Mouse (Mus musculus) left cerebral cortex, adult 8-10 months (tissue): ENCODE measurements around the gene Mfrp. TPM values are rescaled to one million over a fixed set of nuclear protein-coding genes. Genes with fewer than 3 reads are reported as not detected.

ENCODE experiments used
- DNase-seq, 2 experiments: peaks; one replicate each; pipeline ENCODE4 v3.0.0; 2022; ENCODE audit warnings: low spot score in 2 of 2
- total RNA-seq, 4 experiments: library from RNA; stranded (reverse); gene quantifications; 2 replicates each; pipeline ENCODE4 v1.2.4; 2022

Mfrp gene
- total RNA-seq, 4 experiments from 2014 or later, result 0.30 to 3.6 (median 0.95) TPM

DNA sequence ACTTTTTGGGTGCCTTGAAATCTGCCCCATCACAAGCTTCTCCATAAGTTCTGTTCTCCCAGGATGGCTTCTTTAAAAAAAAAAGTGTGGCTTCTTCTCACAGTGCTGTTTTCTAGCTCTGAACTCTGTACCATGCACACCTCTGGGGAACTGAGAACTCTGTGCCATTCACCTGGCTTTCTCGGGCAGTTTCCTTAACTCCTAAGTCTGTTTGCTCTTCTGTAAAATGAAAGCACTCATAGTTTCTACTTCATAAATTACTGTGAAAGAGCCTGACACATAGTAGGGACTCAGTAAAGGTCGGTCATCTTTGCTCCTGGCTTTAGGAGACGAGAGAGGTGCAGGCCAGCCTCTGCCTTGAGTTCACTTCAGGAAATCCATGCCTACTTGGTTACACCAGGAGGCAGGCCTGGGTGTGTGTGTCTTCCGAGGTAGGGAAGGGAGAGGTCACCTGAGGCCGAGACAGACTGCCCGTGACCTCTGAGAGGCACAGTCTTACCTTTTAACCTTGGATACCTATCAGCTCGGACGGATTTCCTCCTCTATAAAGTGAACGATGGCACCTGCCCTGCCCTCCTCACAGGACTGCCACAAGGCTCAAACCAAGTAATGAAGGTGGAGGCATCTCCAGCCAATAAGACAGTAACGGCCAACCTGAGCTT is 23.3 kb upstream of the Mfrp start:
- no peak for DNase-seq

DNA sequence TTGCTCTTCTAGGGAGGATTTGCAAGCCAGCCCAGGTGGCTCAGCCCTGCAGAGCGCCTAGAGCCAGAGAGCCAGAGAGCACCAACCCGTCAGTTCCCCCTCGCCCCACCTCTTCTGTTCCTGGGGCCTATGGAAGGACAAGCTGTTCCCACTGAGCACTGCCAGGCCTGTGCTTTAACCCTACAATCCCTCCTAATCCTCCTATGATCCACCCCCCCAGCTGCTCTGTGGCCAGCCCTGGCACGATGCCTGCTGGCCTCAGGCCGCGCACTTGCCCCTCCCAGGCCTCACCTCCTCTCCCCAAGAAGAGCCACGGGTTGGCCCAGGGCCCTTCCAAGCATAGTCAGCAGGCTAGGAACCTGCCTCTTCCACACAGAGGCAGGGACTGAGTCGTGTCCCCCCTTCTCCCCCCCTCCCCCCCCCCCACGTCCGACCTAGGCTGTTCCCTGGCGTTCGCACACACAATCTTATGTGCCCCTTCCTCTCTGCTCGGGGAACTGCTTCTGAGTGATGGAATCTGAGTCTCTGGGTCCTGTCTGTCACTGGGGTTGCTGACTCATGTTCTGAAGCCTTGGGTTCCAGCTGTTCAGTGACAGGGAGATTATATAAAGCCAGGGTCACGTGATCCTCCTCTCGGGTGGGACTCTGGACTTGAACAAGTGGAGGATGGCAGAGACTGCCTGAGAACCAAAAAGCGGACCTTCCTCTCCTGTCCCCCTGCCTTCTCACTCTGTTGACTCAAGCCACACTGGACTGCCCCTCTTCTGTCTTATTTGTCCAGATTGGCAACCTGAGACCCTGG is 22.4 kb upstream of the Mfrp start:
- no peak for DNase-seq

GRCm38 (mm10) chr9:44079997-44080780 is 21.3 kb upstream of the Mfrp start:
- DNase-seq, result peak in 1 of 2 experiments; percentile 6

DNA sequence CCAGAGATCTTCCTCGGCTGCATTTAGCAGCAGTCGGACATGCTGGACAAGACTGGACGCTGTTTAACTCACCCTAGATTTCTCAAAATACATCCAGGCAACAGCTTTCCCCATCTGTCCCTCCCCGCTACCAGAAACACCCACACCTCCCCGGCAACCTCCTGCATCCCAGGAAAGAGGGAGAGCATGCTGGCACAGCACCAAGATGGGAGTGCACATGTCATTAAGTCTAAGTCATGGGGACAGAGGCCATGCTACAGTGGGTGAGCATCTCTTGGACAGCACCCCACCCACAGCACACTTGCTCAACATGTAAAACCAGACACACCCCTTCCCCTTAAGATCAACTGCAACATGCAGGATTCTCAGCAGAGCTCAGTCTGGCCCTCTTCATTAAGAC is 20.6 kb upstream of the Mfrp start:
- DNase-seq, result peak; percentile 32 to 70

DNA sequence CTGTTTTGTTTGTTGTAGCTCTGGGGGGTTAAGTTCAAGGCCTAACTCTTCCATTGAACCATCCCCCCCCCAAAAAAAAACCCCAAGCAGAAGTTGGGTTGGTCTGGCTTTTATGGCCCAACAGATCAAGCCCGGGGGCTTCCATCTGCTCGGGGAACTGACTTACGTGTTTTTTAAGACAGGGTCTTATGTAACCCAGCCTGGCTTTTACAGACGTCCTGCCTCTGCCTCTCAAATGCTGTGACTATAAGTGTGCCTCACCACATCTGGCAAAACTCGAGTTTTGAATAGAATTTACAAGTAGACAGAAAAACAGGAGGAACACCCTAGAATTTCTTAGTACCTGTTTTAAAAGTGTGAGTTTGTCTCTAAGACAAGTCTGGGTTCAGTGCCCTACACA is 19.9 kb upstream of the Mfrp start:
- peak in 1 of 2 experiments; percentile 4 for DNase-seq

DNA sequence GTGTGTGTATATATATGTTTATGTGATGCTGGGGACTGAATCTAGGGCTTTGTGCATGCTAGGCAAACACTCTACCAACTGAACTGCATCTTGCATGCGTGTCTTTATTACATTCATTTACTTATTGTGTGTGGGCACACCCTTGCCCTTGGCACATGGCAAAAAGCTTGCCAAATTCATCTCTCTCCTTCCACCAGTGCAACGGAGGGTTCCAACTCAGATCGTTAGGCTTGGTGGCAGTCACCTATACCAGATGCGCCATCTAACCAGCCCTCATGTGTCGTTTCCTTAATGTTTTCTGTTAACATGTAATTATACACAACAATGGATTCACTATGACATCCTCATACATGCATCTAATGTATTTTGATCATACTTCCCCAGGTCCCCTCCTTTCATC is 19.3 kb upstream of the Mfrp start:
- DNase-seq, result no peak

DNA sequence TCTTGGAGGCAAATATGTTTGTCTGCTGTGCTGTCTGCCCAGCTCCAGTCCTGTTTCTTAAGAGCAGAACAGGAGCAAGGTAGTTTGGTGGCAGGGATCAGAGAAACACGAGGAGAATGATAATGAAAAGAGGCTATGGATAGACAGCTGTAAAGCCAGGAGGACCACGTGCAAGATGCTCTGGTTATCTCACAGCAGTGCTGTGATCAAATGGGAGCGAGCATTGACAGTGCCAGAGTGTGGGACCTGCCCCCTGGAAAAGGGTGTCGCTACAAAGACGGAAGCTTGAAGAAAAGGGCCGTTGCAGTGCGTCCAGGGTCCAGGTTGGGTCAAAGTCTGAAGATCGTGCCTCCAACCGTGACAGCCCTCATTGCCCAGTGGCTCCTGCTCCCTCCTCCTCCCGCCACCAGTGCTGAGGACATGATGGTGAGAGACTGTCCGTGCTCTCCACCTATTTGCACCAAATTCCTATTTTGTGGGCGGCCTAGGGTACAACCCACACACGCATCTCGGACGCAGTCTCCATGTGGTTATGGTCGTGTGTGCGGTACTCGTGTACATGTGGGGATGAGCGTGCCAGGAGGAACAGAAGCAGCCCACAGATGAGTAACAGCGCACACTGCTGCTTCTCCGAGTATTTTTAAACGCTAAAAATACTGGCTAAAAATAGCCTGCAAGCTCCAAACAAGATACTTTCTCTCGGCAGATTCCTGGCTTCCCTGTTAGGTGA is 18.0 kb upstream of the Mfrp start:
- peak in 1 of 2 experiments; percentile 92 for DNase-seq

DNA sequence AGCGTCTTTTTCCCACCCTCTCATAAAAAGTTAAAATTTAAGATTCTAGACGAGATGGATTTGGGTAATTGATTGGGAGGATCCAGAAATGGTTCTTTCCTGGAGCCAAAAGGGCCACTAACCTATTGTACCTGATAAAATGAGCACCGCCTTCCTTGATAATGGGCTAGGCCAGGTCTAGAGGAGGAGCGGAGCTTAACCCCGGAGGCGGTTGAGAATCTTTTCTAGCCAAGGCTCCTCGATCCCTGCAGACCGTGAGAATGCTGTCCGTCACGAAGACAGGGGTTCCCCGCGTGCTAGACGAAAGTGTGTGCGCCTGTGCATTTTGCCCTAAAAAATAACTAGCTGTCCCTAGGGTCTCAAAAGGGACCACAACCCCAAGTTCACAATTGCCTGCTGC is 17.3 kb upstream of the Mfrp start:
- no peak for DNase-seq

DNA sequence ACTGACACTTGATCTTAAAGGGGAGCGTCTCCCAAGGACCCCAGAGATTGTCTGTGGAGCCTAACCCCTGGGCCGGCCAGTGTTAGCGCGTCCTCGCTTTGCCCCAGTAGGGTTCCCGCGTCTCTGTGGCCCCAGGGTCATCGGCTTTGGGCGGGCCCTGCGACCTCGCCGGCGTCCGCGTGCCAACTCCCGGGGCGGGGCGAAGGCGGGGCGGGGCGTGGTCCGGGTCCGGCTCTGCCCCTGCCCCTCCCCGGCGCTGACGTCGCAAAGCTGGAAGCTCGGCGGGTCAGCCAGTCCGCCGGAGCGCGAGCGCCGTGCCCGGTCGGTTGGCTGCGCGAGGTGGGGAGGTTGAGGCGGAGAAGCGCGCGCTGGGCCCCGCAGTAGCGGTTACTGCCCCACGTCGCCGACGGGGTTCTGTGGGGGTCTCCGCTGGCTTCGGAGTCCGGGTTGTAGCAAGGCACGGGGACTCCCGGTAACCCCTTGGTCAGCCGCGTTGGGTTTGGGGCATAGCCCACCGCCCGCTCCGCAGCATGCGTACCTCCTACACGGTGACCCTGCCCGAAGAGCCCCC is 16.8 kb upstream of the Mfrp start:
- peak; percentile 87 to 88 for DNase-seq

DNA sequence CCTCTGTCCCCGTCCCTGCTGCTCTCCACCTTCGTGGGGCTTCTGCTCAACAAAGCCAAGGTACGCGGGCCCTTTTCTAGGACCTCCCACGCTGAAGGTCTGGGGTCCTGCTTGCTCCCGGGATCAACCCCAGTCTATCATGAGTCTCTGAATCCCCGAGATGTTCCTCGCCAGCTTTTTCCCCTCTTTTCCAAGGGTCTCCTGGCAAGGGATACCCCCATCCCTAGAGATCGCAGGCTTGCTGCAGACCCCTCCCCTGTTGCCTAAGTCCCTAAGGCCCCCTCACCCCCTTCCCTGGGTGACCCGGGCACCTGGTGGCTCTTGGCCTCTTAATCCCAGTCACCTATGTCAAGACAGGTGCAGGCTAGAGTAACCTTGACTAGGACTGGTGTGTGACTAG is 16.3 kb upstream of the Mfrp start:
- DNase-seq, result no peak

DNA sequence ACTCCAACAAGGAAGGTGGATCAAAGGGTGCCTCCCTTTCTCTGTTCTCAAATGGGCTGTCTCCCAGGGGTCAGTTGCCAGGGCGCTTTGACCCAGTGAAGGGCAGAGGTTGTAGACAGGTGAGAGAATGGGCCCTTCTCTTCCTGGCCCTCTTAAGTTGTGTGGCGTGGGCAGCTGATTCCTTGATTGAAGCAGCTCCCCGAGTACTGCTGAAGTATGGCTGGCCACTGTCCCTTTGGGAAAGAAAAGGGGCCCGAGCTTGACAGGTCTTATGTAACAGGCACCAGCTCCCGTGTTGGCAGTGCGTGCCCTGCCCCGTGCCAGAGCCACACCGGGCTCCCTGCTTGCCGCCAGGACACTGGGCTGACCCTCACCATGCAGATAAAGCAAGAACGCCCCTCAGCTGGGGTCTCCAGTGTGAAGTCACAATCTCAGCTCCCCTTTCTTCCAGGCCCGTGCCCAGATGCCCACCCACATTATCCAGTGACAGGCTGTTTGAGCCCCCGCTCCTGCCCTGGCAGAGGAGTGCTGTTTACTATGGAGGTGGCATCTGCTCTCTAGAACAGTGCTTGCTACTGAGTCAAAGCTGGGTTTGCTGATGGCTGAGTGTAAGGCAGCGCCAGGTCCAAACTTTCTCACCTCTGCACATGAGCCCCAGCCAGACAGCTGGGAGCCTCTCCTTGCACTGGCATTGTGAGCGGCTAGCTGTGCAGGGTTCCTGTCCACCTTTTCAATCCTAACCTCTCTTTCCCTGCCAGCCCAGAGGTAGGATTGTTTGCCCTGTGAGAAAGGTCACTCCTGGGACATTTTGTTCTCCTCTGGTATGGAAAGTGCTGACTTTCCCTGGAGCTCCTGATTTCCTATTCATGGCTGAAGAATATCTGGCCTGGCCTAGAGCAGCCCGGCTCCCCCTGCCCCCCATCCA is 15.5 kb upstream of the Mfrp start:
- peak in 1 of 2 experiments; percentile 77 for DNase-seq

- DNase-seq, result no peak
These were observed 14.6 kb upstream of the Mfrp start for GRCm38 (mm10) chr9:44086960-44087359.

GRCm38 (mm10) chr9:44087761-44088455 is 13.6 kb upstream of the Mfrp start:
- peak in 1 of 2 experiments; percentile 82 for DNase-seq

DNA sequence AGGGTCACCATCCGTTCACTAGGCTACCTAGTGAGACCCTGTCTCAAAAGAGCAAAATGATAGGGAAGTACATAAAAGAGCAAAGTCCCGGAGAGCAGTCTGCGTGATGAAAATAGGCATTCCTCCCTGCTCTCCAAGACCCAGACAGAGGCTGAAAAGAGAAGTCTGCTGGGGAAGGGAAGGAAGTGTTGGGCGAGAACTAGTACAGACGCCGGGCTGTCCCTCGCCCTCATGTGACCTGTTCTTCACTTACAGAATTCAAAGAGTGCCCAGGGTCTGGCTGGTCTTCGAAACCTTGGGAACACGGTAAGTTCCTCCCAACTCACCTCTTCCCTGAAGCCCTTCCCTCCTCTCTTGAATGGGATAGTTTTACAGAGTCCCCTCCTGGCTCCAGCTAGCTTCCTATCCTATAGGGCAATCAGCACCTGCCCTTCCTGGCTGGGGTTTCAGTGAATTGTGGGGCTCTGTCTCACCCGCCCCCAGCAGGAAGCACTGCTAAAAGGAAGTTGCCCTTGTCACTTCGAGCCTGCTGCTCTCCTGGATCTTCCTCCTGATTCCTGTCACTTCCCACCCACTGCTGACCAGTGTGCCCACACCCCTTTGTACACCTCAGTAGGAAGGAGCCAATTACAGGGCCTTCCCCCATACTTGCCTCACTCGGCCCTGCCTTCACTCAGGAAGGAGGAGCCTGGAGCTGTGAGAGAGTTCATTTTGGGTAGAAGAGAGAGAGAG is 12.5 kb upstream of the Mfrp start:
- DNase-seq, result no peak

DNA sequence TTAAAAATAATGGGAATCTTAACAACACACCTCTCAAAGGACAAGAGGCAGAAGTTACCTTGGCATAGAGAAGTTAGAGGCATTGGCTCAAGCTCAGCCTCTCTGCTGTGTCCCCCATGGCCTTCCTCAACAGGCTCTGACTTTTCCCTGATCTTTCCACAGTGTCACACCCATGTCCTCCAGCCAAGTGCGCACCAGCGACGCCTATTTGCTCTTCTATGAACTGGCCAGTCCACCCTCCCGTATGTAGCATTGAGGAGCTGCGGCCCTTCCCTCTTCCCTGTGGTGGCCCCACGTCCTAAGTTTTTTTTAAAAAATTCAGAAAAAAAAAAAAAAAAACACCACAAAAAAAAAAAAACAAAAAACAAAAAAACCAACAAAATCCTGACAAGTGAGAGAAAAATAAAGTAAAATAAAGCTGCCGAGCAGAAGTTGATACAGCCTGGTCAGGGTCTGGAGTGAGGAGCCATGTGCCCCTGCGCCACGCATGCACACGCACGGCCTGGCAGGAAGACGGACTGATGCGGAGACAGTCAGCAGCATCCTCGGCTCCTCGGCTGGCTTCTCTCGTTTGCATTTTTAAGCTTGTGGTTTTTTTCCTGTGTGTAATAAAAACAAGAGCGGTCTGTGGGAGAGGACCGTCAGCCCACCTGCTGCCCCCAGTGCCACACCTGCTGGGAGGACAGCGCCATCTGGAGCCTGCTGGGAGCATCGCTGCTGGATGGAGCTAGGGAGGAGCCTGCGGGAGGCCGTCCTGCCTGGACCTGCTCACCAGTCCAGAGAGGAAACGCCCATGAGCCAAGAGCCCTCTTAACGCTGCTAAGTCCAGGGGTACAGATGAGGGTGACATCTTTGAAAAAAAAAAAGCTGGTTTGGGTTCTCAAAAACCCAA is 7.7 kb upstream of the Mfrp start:
- DNase-seq, result peak; percentile 70 to 80

- DNase-seq, result no peak
These were observed 6.8 kb upstream of the Mfrp start for GRCm38 (mm10) chr9:44094737-44095136.

- DNase-seq, result no peak
These were observed 5.7 kb upstream of the Mfrp start for GRCm38 (mm10) chr9:44095781-44096180.

DNA sequence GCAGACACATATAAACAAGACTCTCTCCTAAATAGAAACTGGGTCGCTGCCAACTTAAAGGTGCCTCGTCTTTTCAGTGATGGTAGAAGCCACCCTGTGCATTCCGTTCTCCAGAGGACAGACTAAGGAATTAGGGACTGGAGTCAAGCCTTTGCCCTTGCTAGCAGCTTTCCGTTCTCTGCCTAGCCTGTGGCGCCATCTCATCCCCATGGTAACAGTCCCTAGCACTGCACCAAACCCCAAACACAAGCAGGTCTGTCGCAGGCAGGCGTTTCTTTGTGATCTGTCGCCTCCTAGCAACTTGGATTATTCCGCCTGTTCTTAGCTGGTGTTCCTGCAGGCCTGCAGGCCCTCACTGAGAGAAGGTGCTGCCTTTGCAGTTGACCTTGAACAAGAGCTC is 5.0 kb upstream of the Mfrp start:
- DNase-seq, result peak; percentile 25 to 72
